Mouse (Mus musculus) kidney, embryonic 14.5 days (tissue): ENCODE results near the gene Fam8a1. TPM values are rescaled to one million over a fixed set of nuclear protein-coding genes. Genes with fewer than 3 reads are reported as not detected.

ENCODE experiments used
- ATAC-seq: fragments of 200-750 bp; cut with Nextera tagmentation; 2 replicates; pipeline ENCODE4 v1.8.0; 2017; ENCODE audit warnings: moderate number of reproducible peaks, mild to moderate bottlenecking, moderate TSS enrichment, moderate library complexity; ENCODE audit not compliant: low FRiP score, low TSS enrichment
- H3K27ac ChIP-seq: fragments of 300-500 bp; sonication (generic); 2 replicates; pipeline ENCODE4 v1.5.1; 2014; ENCODE audit warnings: low read depth, mild to moderate bottlenecking, low read length, moderate library complexity, mixed read lengths
- H3K27me3 ChIP-seq: fragments of 300-500 bp; sonication (generic); 2 replicates; pipeline ENCODE4 v1.6.1; 2014; ENCODE audit warnings: mild to moderate bottlenecking, low read length; ENCODE audit not compliant: control insufficient read depth, insufficient read depth
- H3K36me3 ChIP-seq: fragments of 300-500 bp; sonication (generic); 2 replicates; pipeline ENCODE4 v1.6.1; 2014; ENCODE audit warnings: low read length, mixed read lengths; ENCODE audit not compliant: control insufficient read depth, insufficient read depth
- H3K4me1 ChIP-seq: fragments of 300-500 bp; sonication (generic); 2 replicates; pipeline ENCODE4 v1.6.1; 2014; ENCODE audit warnings: low read length, mixed read lengths; ENCODE audit not compliant: control insufficient read depth, insufficient read depth
- H3K4me2 ChIP-seq: fragments of 300-500 bp; sonication (generic); replicated peaks from 2 replicates; pipeline ENCODE4 v1.6.1; 2014; ENCODE audit warnings: low read depth, mild to moderate bottlenecking, low read length
- H3K4me3 ChIP-seq: fragments of 300-500 bp; sonication (generic); 2 replicates; pipeline ENCODE4 v1.5.1; 2014; ENCODE audit warnings: mild to moderate bottlenecking, low read length
- H3K9ac ChIP-seq: fragments of 300-500 bp; sonication (generic); 2 replicates; pipeline ENCODE4 v1.6.1; 2014; ENCODE audit warnings: low read depth, mild to moderate bottlenecking, low read length, moderate library complexity
- H3K9me3 ChIP-seq: fragments of 300-500 bp; sonication (generic); 2 replicates; pipeline ENCODE4 v1.6.1; 2016; ENCODE audit warnings: low read length; ENCODE audit not compliant: control insufficient read depth
- WGBS: fragments of 180-500 bp; shearing (Covaris S2); extraction: QIAGEN DNeasy Blood & Tissue Kit; methylation state at CpG from one replicate; pipeline ENCODE4 v1.1.7; 2014; 5-methylcytosine and 5-hydroxymethylcytosine counted together
- polyA plus RNA-seq: library from polyadenylated mRNA; unstranded; fragments of >200 nt; fragmentation: Nextera tagmentation; extraction: Ambion mirVana; gene quantifications from 2 replicates; pipeline ENCODE4 v1.2.1, GENCODE M21; 2014

Fam8a1 gene
- polyA plus RNA-seq, 1 experiment from 2014 or later, result 8.7 TPM

DNA sequence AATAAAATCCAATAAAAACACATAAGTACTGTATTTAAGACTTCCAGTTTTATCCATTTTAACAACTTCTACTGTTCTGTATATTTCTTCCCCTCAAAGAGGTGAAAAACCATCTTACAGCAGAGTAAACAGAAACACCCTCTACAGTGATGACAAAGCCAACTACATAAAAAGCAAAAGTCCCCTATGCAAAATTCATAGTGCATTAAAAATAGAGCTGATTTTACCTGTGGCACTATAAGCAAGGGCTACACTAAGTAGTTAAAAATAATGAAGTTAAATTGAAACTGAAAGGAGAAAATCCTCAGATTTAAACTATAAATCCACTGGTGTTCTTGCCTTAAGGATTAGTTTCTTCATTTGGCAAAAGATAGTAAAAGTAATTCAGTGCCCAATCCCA lies 51.7 kb downstream of the Fam8a1 start:
- H3K4me3 ChIP-seq, result no peak overlapping the region

DNA sequence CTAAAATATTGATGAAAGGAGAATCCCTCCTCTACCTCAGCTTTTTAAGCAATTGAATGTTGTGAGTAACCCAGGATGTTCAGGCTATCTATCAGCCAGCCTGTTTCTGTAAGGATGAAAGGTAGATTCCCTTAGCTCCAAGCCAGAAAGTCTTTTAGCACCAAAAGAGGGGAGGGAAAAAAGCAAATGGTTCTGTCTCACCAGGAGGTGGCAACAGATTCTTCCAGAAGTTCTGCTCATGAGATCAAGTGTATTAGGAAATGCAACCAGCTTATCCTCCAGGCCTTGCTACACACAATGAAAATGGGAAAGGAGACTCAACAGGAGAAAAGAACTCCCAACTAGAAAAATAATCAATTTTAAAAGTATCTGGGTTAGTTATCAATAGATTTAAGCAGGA lies 55.0 kb downstream of the Fam8a1 start:
- Histone ChIP-seq H3K27ac (no peak overlapping the region), H3K9me3 (no peaks in the 10 kb centered on the region), H3K36me3 (0 out of 2 replicates have a peak, but pooled peaks cover 2% of the 10 kb centered on the region), H3K4me2 (no peak overlapping the region), H3K4me3 (no peak overlapping the region), H3K4me1 (peaks cover 10% of the 10 kb centered on the region), H3K9ac (0 out of 2 replicates have a peak overlapping the region, but pooled peaks have one; percentile 7), H3K27me3 (no peaks in the 10 kb centered on the region)
- ATAC-seq, result no peak

More for the DNA sequence above, 51.7 kb downstream of the Fam8a1 start:
- Histone ChIP-seq H3K4me2 (no peak overlapping the region), H3K36me3 (peaks cover 13% of the 10 kb centered on the region), H3K27me3 (no peaks in the 10 kb centered on the region), H3K9ac (no peak overlapping the region), H3K9me3 (no peaks in the 10 kb centered on the region), H3K27ac (no peak overlapping the region), H3K4me1 (peaks cover 10% of the 10 kb centered on the region)
- ATAC-seq, result no peak

DNA sequence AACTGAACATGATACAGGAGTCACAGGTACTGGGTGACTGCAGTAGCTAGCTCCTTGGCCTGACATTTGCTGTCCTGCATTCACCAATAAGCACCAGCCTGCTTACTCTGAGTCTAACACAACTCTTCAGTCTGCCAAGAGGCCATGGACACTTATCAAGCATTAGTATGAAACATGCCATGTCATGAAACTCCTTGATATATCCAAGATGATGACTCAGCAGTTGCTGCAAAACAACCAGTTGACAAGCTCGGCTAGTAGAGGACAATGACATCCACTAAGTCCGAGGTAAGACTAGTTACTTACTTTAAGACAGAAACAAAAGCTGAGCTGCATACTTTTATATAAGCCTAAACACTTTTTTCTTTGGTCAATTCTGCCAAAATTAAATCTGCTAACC lies 55.9 kb downstream of the Fam8a1 start:
- Histone ChIP-seq H3K36me3 (no peaks in the 10 kb centered on the region), H3K4me3 (peak overlapping the region; percentile 99; the same call in 1 of the 2 replicates), H3K4me1 (peaks cover 10% of the 10 kb centered on the region), H3K27ac (no peak overlapping the region), H3K27me3 (no peaks in the 10 kb centered on the region), H3K9ac (no peak overlapping the region), H3K4me2 (peak overlapping the region; percentile 66), H3K9me3 (no peaks in the 10 kb centered on the region)
- WGBS, result 34% methylated on average over 2 of the region's 2 CpGs
- no peak for ATAC-seq

DNA sequence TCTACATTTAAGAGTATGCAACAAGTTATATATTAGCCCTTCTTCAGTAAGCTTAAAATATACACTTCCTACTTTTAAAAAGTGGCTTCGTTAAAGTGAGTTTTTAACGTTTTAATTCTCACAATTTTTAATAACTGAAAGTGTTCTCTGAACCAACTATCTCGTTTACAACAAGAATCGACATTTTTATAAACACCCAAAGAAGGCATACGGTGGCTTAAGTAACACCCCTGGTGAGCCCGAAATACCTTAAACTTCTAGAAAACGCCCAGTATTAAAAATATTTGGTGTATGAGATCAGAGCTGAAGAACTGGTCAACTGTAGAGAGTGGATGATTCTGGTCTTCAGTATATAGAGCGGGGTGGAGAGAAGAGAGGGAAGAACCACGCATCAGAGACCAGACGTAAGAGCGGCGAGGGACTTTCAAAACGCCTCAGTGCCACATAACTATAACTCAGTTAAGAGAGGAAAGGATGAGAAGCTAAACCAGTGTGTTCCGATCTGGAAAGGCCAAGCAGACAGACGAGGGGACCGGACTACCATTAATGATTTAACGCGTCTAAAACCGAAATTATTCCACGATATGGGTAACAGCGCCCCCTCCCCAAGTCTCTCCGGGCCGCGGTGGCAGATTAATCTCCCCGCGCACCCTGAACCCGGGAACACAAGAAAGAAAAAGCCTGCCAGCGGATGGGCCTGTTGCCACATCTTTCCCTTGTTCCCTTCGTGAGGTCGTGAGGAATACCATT lies 57.1 kb downstream of the Fam8a1 start:
- peak overlapping the region; percentile 96 for H3K9ac ChIP-seq
- H3K4me2 ChIP-seq, result peak overlapping the region; percentile 66
- H3K36me3 ChIP-seq, result no peaks in the 10 kb centered on the region
- peak overlapping the region; percentile 99 for H3K4me3 ChIP-seq
- H3K27ac ChIP-seq, result peak overlapping the region; percentile 98
- no peaks in the 10 kb centered on the region for H3K9me3 ChIP-seq
- under 1% methylated on average over 30 of the region's 30 CpGs for WGBS
- no peak for ATAC-seq
- H3K4me1 ChIP-seq, result peaks cover 10% of the 10 kb centered on the region
- H3K27me3 ChIP-seq, result no peaks in the 10 kb centered on the region

DNA sequence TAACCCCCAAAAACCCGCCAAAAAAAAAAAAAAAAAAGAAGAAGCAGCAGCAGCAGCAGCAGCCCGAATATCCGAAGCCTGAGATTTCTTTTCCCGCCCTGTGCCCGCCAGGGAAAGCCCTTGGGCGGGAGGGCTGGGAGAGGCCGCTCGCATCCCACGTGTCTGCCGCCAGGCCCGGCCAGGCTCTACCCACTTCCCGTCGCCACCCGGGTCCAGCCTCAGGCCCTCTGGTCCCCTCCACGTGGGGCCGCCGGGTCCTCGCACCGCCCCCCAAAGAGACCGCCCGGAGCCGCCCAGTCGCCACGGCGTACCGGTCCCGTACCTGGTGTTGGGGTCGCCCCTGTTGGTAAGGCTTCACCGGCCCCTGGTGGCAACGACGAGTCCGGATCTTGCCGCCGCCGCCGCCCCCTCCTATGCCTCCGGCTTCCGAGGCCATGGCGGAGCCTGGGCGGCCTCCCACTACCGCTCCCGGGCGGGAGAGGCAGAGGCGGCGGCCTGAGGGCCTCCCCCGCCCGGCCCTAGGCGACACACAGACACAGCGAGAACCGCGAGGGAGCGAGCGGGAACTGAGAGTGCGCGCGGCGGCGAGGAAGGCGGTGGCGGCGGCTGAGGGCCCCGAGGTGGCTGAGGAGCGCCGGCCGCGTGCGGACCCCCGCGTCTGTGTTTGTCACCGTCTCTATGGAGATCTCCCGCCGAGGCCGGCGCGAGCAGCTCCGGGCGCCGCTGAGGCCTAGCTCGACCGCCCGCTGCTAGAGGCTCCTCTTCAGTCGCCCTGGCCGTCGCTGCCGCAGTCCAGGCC lies 57.9 kb downstream of the Fam8a1 start:
- Histone ChIP-seq H3K27ac (peak overlapping the region; percentile 98), H3K4me1 (peaks cover 10% of the 10 kb centered on the region; the same call in 1 of the 2 replicates), H3K4me3 (peak overlapping the region; percentile 99), H3K9me3 (no peaks in the 10 kb centered on the region), H3K27me3 (no peaks in the 10 kb centered on the region), H3K36me3 (no peaks in the 10 kb centered on the region), H3K9ac (peak overlapping the region; percentile 96), H3K4me2 (peak overlapping the region; percentile 66)
- ATAC-seq, result peak; percentile 87
- WGBS, result under 1% methylated on average over 79 of the region's 85 CpGs

Other genes with a start within 250 kb of the Fam8a1 start
- gene Cap2, start 167.7 kb upstream of the Fam8a1 start, polyA plus RNA-seq, result 8.7 and 8.9 TPM in 2 replicates
- gene Nup153, start 58.4 kb downstream of the Fam8a1 start, polyA plus RNA-seq, result 37.2 and 47.2 TPM in 2 replicates